Mouse (Mus musculus) frontal cortex, postnatal 10 days (tissue): ENCODE measurements at regions not wholly inside any gene's neighbourhood (a gene's known extent, or its start where the extent isn't known, plus 50 kb on each side); places are given as distances from the start of the nearest gene placed in this dataset.

Experiments
- DNase-seq, 2 experiments: peaks; one replicate each; pipeline ENCODE4 v3.0.0; 2022; ENCODE audit warnings: low spot score in 2 of 2, mixed read lengths in 1 of 2

GRCm38 (mm10) chr17:77819698-77820097 is 380.4 kb upstream of the Crim1 start:
- no peak for DNase-seq

GRCm38 (mm10) chr17:77843949-77844348 is 356.1 kb upstream of the Crim1 start:
- no peak for DNase-seq

GRCm38 (mm10) chr17:77874497-77874896 is 325.6 kb upstream of the Crim1 start:
- DNase-seq, result no peak

GRCm38 (mm10) chr17:77877016-77877415 is 323.0 kb upstream of the Crim1 start:
- DNase-seq, result no peak

GRCm38 (mm10) chr17:77885150-77885549 is 314.9 kb upstream of the Crim1 start:
- no peak for DNase-seq

- peak in 1 of 2 experiments; percentile 5 for DNase-seq
Measured at GRCm38 (mm10) chr17:77889147-77889546, 310.9 kb upstream of the Crim1 start.

GRCm38 (mm10) chr17:77904412-77904811 is 295.6 kb upstream of the Crim1 start:
- no peak for DNase-seq

GRCm38 (mm10) chr17:77913962-77914450 is 286.0 kb upstream of the Crim1 start:
- no peak for DNase-seq

GRCm38 (mm10) chr17:77930253-77930652 is 269.8 kb upstream of the Crim1 start:
- DNase-seq, result no peak

- no peak for DNase-seq
Measured at GRCm38 (mm10) chr17:77930967-77931591, 269.0 kb upstream of the Crim1 start.

GRCm38 (mm10) chr17:77933192-77933591 is 266.9 kb upstream of the Crim1 start:
- DNase-seq, result no peak

GRCm38 (mm10) chr17:77958048-77958447 is 242.0 kb upstream of the Crim1 start:
- DNase-seq, result no peak

- DNase-seq, result no peak
Measured at GRCm38 (mm10) chr17:77961296-77961695, 238.8 kb upstream of the Crim1 start.

- DNase-seq, result no peak
Measured at GRCm38 (mm10) chr17:77963358-77963757, 236.7 kb upstream of the Crim1 start.

GRCm38 (mm10) chr17:77968510-77968909 is 231.5 kb upstream of the Crim1 start:
- DNase-seq, result no peak

GRCm38 (mm10) chr17:77969187-77969586 is 230.9 kb upstream of the Crim1 start:
- DNase-seq, result no peak
